Mouse (Mus musculus) adrenal gland, postnatal 14 days (tissue): ENCODE results near the gene Fam199x. TPM values are rescaled to one million over a fixed set of nuclear protein-coding genes. Genes with fewer than 3 reads are reported as not detected.

Experiments
- total RNA-seq: library from RNA; stranded (reverse); gene quantifications from 2 replicates; pipeline ENCODE4 v1.2.3, GENCODE M21; 2021

Gene Fam199x
- total RNA-seq, 1 experiment from 2014 or later, result 6.3 TPM

Other genes starting within 250 kb of the Fam199x start
- 5.2 and 8.1 TPM in 2 replicates for gene Plp1, start 226.9 kb upstream of the Fam199x start, total RNA-seq
- gene Rab9b, start 180.8 kb upstream of the Fam199x start, total RNA-seq, result 0.56 and 0.68 TPM in 2 replicates
- gene H2bfm, start 122.3 kb upstream of the Fam199x start, total RNA-seq, result not detected in 2 replicates
- 14.5 and 16.8 TPM in 2 replicates for gene Tmsb15b2, start 74.1 kb upstream of the Fam199x start, total RNA-seq
- gene Tmsb15l, start 72.7 kb upstream of the Fam199x start, total RNA-seq, result 0.75 TPM in 1 of 2 replicates, not detected in the other
- 7.3 and 7.4 TPM in 2 replicates for gene Tmsb15b1, start 72.7 kb upstream of the Fam199x start, total RNA-seq
- 10.5 and 13.3 TPM in 2 replicates for gene Zcchc18, start 56.4 kb upstream of the Fam199x start, total RNA-seq
- gene Slc25a53, start 11.3 kb upstream of the Fam199x start, total RNA-seq, result 6.8 and 8.4 TPM in 2 replicates
- not detected in 2 replicates for gene Esx1, start 72.5 kb downstream of the Fam199x start, total RNA-seq